Mouse (Mus musculus): ENCODE measurements around the gene Bach2.

DNA sequence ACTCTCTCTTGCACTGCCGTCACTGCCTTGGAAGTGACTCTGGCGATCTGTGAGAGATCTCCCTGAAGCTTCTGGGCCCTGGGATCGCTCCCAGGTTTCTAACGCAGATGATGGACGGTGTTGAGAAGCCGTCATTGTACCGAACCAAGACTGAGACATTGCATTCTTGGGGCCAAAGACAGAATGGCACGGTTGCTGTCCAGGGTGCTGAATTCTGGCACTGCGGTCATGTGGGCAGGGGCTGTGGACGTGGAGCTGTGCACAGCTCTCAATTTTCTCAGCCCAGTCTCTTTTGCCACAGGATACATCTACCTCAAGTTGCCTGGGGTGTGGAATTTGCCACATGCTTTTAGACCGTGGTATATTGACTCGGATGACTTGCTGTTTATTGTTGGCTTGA, 362.5 kb downstream of the Bach2 start:
- TF ChIP-seq MAX (IDR thresholded peaks at IDR 0.05) (peak; percentile 71), CTCF (IDR thresholded peaks at IDR 0.05; ENCODE audit: control insufficient read depth, insufficient read depth, insufficient read length) (no peak), FOSL1 (IDR thresholded peaks at IDR 0.05; ENCODE audit: insufficient read depth, low read length, poor library complexity, severe bottlenecking) (no peak), CEBPB (IDR thresholded peaks at IDR 0.05; ENCODE audit: low read depth) (no peak), USF1 (IDR thresholded peaks at IDR 0.05; ENCODE audit: low read depth) (no peak), MYOG (IDR thresholded peaks at IDR 0.05; ENCODE audit: control insufficient read depth, extremely low read depth, insufficient read length) (no peak), MYOD1 (IDR thresholded peaks at IDR 0.05; ENCODE audit: control insufficient read depth, insufficient read length, low read depth) (no peak)

Data from C2C12 (cell line).